Mouse (Mus musculus) urinary bladder, postnatal 14 days (tissue): ENCODE measurements at regions not wholly inside any gene's neighbourhood (a gene's known extent, or its start where the extent isn't known, plus 50 kb on each side); places are given as distances from the start of the nearest gene placed in this dataset.

ENCODE experiments used
- DNase-seq: peaks from one replicate; pipeline ENCODE4 v3.0.0; 2021; ENCODE audit warnings: low spot score

DNA sequence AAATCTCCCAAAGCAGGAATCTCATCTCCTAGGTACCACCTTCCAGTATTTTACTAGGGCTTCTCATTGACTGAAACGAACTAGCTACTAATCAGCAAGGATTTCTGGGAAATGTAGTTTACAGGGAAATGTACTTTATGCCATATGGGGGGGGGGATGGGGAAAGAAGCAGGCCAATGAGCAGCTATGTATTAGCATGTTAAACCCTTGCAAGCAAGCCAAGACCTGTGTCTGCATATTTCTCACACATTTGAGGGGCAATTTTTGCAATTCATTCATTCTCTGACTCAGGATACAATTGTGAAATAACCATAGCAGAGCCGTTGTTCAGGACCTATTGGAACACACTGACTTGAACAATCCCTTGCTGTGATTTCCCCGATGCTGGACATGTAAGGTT lies 454.3 kb upstream of the Tbx3 start:
- DNase-seq, result no peak

DNA sequence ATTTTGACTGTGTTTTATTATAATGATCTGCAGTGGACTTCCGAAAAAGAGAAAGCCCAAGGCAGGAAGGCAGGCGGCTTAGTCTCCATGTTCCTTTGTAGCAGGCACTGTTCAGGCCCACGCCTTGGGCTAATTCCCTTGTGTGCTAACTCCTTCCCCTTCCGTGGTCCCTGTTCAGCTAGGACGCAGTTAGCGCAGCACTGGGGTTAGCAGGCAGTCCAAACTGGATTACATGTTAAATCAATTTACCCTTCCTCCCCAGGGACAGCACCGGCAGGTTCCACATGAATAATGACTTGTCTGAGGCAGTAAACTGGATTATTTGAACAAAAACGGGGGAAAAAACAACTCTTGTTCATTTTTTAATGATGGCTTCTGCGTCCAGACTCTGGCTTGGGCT lies 453.4 kb upstream of the Tbx3 start:
- no peak for DNase-seq

DNA sequence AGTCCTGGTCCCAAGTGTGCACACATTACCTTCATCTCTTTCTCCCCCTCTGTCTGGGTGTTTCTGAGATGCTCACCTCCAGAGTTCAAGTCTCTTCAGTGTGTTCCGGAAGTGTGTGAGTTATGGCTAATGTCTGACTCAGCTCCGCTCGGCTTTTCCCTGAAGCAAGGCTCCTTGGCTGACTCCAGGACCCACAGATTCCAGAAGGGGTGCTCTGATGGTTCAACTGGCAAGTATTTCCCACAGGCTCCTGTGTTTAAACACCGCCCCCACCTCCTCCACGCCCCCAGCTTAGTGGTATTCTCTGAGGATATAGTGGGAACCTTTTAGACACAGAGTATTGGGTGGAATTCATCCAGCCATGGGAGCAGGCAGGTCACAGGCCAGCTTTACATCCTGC lies 441.8 kb upstream of the Tbx3 start:
- no peak for DNase-seq

DNA sequence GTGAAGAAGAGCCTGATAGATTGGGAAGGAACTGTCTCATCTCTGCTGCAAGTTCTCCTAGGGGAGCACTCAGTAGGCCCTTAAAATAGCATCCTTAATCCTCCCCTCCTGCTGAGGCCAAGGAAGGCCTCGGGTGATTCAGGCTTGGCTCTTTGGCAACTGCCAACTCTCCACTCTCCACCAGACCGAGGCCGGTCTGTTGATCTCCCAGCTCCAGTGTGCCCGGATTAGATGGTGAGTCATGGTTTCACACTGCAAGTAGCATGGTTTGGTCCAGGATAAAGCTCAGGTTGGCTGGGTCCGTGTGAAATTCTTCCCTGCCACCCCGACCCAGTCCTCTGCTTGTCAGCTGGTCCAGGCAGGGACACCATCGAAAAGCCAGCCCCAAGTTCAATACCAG lies 437.5 kb upstream of the Tbx3 start:
- DNase-seq, result peak; percentile 9

DNA sequence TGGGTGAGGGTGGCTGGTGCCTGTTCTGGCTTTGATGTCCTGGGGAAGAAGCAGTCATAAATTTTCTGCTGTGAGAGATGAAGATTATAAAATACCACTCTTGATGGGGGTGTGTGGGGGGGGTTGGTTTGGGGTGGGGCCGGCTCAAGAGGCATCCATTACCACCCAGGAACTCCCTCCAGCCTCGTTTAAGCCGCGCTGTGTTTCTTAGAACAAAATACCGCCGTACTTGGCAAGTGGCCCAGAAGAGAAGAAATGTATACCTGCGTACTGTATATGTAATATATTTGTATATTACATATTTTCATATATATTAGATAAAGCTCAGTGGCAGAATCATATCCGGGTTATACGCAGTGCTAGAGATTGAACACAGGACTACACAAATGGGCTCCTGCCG lies 434.6 kb upstream of the Tbx3 start:
- no peak for DNase-seq

DNA sequence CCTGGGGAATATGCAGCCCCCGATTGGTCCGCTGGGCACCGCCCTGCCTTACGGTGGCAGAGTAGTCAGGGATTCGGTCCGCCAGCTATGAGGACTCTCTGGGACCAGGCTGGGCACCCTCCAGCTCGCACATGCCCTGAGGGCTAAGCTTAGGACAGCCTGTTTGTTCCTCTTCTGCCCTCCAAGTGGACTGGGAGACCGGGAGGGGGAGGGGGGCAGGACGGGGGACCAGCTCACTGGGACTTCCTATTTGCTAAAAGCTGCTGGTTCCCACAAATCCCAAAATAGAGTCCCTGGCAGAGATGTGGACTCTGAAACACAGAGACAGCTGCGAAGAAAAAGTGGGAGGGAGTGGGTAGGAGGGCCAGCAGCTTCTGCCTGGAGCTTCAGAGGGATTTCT lies 423.6 kb upstream of the Tbx3 start:
- DNase-seq, result peak; percentile 51

DNA sequence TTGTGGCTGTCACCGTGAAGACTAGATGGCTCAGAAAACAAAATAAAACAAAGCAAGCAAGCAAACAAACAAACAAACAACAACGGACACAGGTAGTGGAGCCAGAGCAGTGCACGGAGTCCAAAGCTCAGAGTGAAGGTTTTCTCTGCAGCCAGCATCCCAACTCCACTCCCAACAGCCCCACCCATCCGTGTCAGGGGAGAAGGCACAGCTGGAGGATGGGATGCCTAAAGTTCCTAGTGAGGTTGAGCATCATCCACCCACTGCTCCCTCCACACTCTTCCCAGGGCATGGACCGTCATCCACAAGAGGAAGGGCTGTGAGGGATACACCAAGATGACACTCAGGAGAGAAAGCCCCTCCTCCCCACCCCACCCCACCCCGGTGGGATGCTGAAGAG lies 421.8 kb upstream of the Tbx3 start:
- DNase-seq, result peak; percentile 48

DNA sequence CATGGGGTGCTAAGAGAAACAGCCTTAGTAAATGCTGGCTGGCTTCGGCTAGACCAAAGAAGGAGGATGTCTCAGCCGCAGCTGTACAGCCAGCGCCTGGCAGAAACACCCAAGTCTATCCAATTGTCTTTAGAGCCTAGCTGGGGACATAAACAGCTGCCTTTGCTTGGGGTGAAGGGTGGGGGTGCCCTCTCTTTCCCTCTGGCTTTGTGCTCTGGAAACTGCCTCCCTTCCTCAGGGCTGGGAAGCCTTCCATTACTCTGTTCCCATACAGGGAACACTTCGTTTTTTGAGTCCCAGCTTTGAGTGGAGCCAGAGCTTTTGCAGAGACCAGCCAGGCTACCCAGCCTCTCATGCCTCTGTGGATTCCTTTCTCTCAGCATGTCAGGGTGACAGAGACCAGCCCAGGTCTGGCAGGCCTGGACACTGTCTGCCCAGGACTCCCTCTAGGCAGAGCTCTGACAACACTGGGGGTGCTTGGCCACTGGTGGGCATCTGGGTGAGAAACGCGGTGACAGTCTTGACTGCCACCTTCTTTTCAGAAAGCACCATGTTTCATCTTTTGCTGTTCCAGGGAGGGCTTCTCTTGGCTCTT lies 421.2 kb upstream of the Tbx3 start:
- DNase-seq, result no peak

DNA sequence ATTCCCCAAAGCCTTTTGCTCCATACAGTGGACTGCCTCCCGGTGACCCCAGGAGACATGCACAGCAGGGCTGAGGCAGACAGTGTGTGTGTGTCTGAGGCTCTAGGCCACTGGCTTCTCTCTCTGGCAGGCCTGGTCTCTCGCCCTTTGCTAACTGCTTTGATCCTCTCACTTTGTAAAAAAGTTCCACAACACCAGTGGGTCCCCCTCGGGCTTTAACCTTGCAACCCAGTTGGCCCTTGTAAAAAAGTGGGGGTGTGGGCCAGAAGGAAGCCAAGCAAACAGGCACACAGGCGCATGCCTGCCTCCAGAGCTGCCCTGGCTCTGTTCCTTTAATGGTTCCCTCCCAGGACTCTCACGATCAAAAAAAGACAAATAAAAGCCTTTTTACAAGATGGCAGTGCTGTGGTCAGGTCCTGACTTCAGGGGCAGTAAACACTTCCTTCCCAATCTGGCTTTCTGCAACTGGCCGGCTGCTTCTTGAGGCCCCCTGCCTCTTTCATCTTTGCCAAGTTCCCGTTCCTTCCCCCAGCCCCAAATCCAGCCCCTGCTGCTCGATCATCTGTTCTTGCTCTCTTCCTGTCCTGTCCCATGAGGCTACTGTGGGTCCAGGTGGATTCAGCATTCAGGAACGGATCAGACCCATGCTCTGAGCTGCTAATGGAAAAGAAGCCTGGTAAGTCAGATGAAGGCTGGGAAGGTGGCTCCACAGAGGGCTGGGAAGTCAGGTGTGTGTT lies 419.0 kb upstream of the Tbx3 start:
- DNase-seq, result no peak

DNA sequence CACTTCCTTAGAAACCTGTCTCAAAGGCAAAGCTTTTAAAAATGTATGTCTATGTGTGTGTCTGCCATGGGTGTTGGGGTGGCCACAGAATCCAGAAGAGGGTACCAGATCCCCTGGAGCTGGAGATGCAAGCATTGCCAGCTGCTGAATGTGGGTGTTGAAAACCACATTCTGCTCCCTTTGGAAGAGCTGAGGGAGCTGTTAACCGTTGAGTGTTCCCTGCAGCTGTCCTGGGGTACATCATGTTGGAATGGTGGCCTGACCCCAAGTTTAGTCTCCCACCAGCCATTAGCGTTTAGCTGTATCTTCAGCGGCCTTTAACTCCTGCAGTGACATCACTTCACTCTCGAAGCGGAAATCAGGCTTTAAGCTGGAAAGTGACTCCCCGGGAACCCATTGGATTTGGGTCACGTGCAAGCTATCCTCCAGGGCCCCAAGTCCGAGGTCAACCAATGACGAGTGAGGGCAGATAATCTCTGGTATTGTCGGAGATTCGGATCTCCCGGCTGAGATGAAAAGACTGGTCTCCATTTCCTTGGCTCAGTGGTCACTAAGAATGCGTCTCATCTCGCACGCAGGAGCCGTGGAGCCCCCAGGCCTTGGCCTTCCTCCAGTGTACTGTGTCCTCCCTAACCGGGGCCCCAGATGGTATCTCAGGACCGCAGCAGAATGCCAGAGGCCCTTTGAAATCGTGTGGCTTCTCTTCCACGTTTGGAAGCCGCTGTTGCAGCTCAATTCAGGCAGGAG lies 412.9 kb upstream of the Tbx3 start:
- DNase-seq, result peak; percentile 63

DNA sequence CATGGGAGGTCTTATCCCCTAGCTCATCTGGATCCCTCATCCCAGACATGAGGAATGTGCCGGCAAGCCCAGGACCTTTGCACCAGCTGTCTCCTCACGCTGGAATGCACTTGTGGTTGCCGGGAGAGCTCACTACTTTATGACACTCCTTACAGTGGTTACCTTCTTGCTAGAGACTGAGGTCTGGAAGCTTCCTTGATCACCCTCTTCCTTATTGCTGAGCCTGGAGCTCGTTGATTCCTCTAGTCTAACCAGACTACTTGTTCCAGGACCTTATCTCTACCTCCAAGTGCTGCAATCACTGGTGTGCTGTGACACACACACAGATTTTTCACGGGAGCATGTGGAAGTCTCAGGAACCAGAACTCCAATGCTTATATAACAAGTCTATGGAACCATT lies 411.6 kb upstream of the Tbx3 start:
- DNase-seq, result no peak

DNA sequence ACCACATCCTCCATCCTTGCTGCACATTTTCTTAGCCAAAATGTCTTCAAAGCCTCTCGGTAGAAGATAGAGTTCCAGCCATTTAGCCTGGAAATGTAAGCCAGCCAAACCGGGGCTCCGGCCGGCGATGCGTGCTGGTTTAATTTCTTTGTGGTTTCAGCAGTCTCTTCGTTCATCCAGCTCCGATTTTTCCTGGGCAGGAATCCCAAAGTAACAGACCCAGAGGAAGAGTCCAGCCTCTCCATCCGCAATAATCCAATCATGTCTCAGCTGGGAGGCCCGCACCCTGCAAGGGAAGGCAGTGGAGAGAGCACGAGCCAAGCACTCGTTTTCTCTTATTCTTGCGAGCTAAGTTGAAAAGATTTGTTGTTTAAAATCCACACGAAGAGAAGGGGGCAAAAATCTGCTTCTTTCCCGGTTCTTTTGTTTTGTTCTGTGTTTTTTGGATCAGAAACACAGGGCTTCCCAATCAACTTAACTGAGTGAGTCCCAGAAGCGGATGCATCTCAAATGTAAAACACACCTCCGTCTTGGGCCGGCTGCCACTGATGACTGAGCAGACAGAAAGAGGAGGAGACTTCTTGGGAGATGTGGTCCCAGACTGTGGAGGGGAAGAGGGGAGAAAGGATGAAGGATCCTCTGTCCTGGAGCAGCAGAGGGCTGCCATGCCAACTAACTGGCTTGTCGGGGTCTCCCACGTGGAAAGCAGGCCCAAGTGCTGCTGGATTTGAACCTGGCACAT lies 405.1 kb upstream of the Tbx3 start:
- DNase-seq, result peak; percentile 53

DNA sequence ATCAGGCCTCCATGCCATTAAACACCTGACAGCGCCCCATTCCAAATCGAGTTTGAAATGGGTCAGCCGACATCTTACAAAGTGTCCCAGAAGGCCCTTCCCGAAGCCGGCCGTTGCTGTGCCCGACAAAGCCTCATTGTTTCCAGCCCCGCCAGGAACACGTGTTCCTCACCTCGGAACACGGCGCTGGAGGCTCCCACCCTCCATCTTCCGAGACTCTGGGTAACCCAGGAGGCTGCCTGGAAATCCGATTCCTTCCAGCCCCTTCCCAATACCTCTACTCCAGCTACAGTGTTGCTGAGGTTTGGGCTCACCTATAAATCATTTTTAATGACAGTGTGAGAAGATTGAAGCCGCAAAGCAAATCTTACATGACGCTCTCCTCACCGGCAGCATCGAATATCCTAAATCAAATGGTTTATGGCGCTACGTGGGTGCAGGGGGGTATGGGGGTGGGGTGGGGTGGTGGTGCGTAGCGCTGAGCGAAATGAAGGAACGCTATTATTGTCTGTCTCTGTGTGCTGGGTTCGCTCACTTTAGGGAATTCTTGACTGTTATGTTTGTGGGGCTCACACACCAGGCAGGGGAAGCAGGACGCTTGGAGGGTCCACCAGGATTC lies 399.1 kb upstream of the Tbx3 start:
- no peak for DNase-seq

DNA sequence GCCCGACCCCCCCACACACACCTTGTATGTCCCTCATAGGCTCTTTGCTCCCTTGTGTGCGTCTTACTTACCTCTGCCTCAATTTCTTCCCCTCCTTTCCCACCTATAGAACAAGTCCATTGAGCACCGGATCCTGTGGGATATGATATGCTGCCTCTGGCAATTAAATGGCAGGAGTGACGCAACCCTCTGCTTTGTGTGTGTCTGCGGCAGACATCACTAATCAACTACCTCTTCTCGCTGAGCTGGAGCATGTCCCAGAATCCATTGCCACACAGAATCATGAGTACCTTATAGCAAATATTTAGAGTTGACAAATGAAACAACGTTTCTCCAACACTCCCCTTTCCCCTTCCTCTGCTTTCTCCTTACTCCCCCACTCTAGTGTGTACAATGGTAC lies 397.3 kb upstream of the Tbx3 start:
- no peak for DNase-seq

DNA sequence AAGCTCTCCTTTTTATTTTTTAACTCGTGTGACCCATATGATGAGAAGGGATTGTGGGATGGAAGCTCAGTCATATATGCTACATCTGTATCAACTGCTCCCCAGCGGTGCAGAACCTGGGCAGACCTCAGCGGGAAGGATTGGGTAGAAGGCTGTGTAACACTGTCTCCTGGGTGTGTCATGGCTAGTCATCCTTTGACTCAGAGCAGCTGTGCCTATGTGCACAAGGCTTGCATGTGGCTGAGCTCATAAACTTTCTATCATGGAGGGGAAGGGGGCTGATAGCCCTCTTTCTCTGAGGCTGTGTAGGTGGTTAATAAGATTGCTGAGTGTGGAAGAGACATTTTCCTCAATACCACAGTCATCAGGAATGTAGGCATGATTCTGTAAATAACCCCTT lies 396.9 kb upstream of the Tbx3 start:
- no peak for DNase-seq

DNA sequence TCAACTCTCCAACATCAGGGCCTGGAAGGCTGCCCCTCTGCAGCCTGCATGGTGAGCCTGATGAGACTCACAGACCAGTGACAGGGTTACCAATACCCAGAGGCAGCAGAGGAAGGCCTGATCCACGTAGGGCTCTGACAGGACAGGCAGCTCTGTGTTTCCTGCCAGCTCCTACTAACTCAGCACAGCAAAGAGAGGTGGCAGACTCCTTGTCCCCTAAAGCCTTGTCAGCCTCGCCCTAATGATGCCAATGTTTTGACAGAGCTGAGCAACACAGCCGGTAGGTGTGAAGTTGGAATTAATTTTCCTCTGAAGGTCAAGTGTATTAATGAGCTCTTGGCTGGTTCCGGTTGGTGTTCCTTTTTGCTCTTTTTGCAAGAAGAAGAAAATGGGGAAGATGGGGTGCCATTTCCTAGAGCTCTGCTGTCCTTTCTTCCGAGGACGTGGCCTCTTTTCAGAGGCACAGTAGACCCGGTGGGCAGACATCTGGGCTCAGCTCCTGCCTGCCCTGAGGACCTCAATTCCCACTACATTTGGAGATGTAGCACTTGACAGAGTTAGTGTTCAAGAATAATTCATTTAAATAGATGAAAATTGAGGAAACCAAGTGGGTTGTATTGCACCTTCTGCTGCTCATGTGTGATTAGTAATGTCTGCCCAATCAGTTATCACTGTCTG lies 395.5 kb upstream of the Tbx3 start:
- DNase-seq, result no peak

DNA sequence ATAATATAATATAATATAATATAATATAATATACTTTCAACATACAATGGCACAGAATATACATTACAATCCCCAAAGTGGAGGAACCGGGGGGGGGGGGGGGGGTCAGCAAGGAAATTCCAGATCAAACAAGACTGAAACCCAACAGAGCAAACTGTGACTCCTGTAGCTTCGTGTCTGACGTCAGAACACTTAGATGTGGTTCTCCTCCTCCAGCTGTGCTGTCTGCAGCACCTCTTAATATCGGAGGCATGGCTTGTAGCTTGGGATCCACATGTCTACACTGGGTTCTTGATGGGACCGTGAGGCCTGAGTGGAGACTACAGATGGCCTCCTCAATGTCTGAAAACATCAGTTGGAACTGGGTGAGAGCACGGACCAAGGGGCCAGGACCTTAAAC lies 390.3 kb upstream of the Tbx3 start:
- DNase-seq, result no peak

DNA sequence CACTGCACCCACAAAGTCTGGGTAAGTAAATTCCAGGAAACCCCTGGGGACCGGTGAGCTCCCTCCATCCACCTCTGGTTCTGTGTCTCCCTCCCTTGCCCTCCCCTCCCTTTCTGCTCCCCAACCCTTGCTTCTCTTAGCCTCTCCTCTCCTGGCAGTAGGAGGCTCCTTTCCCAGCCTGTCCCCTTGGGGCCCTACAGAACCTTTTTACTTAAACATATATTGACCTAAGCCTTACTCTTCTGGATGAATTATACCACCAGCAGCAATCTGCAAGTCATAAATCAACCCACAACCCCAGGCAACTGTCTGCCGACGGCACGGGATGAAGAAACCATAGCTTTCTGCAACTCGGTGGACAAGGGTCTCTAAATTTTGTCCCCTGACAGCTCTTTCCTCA lies 380.7 kb upstream of the Tbx3 start:
- DNase-seq, result no peak

DNA sequence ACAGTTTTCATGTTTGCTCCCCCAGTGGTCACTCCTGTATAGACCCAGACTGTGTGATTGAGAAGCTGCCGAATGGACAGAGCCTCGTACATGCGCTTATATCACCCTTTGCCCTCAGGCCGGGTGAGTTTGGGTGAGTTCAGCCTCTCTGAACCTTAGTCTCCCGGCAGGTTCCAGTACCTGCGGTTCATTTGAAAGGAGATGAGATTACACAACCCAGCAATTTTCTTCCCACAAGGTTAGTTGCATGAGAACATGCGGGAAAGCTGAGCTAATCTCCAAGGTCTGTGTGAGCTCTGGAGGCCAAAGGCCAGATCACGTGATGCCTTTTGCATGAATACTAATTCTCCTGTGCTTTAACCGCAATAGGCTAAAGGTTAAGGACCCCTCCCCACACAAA lies 378.1 kb upstream of the Tbx3 start:
- DNase-seq, result no peak

DNA sequence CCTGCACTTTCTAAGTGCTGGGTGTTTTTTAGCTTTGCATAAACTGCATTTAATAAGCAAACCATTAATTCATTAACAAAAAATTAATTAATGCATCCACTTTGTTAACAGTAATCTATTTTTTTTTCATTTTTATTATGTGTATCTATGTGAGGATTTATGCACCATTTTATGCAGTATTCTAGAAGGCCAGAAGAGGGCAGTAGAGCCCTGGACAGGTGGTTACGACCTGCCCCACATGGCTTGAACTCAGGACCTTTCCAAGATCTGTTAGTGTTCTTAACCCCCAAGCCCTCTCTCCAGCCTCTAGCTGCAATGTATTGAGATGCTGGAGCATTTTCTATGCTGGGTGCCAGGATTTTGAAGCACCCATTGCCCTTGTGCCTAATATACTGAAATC lies 377.6 kb upstream of the Tbx3 start:
- DNase-seq, result no peak

DNA sequence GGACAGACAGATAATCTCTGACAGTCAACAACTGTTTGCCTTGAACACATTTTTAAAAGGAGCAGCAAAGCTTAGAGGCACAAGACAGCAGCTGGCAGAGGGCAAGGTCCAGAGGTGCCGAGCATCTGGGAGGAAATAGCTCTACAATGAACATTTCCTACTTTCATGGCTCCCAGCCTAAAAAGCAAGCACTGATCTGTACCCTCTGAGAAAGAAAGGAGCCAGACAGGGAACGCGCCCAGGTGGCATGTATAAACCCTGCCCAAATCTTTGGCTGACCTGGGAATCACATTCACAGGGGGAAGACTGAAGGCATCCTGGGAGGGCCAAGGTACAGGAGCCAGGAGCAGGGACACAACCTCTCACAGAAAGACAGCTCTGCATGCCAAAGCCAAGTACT lies 371.2 kb upstream of the Tbx3 start:
- no peak for DNase-seq

DNA sequence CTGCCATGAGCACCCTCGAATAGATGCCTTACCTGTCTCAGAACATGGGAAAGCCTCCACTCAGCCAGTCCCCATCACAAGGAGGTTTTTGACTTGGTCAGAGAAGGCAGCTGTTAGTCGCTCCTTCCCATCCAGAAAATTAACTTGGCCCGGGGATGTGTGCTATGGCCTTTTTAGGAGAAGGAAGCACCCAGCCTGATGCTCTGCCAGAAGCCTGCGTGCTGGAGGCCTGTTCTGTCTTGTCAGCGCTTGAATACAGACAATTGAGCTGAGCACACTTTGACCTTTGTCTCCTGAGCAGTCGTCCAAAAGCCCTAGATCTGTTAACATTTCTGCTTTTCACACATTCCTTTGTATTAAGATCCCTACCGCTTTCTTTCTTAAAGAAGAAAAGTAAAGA lies 370.4 kb upstream of the Tbx3 start:
- DNase-seq, result peak; percentile 28
